Mouse (Mus musculus): ENCODE measurements around the gene Plp2.
"Not testable (repeated sequence)": the region's sequence is repeated elsewhere in the genome, so short reads cannot be mapped to it uniquely, and the experiment has no call there.

DNA sequence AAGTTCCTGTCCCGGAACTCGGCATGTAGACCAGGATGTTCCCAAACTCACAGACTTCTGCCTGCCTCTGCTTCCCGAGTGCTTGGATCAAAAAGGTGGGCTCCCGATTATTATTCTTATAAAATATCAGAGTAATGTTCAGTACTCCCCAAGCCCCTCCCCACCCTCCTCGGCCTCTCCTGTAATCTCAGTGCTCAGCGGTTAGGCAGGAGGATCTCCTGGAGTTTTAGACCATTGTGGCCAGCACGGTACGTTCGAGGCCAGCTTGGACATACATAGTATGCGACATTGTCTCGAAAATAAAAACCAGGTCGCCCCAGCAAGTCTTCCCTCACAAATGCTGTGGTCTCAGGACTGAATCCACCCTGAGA, 42.6 kb upstream of the Plp2 start:
- TF ChIP-seq POLR2A (IDR thresholded peaks at IDR 0.05; ENCODE audit: low read depth, low read length); CTCF (IDR thresholded peaks at IDR 0.05; ENCODE audit: borderline replicate concordance, insufficient read depth, low read length): not testable (repeated sequence)
